Mouse (Mus musculus): ENCODE results near the gene Sdk1.

Gene Sdk1

DNA sequence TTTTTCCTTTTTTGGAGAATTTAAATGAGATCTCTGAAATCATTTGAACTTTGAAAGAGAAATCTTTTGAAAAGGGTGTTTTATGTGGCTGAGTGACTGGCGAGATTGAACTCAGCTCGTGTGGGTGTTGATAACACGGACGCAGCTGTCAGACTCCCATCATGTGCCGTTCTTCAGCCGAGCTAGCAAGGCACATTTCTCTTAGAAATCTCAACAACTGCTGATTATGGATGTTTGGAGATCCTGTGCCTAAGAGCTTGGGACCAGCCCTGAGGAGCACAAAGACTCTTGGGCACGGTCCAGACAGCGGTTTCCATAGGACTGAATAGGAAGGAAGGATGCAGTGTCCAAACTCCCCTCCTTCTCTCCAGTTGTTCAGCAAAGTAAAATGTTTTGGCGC, 648.5 kb downstream of the Sdk1 start:
- no peak for DNase-seq (ENCODE audit: low read depth, low spot score)

DNA sequence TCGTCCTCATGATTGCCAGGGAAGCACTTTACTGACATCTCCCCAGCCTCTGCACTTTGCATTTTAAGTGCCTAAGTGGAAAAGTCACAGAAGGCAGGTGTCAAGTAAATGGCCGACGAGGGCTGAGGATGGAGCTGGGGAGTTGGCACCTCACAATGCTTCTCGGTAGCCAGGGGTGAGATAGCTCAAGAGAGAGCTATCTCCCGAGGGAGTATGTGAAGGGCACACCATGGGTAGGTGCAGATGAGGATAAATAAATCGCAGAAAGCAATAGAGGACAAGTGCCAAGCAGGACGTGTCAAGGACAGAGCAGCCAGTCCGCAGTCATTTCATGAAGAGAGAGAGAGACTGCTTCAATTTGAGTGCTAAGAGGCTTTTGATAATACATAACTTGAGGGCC, 655.1 kb downstream of the Sdk1 start:
- DNase-seq (ENCODE audit: low read depth, low spot score) = no peak

DNA sequence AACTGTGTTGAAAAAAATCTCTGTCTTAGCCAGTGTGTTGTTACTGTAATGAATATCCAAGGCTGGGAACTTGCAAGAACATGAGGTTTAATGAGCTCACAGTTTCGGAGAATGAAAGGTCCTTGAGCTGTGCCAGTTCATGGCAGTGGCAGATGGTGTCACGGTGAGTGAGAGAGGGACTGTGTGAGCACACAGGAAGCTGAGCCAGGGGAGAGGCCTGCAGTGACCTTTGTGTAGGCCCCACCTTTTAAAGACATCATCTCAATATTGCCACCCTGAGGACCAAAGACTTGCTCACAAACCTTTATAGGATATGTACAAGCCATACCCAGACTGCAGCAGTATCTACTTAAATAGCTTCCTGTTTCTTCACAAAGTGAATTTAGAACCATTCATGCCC, 656.2 kb downstream of the Sdk1 start:
- no peak for DNase-seq (ENCODE audit: low read depth, low spot score)

- DNase-seq (ENCODE audit: low read depth, low spot score) = no peak
These were observed 658.5 kb downstream of the Sdk1 start for GRCm38 (mm10) chr5:141899751-141900150.

DNA sequence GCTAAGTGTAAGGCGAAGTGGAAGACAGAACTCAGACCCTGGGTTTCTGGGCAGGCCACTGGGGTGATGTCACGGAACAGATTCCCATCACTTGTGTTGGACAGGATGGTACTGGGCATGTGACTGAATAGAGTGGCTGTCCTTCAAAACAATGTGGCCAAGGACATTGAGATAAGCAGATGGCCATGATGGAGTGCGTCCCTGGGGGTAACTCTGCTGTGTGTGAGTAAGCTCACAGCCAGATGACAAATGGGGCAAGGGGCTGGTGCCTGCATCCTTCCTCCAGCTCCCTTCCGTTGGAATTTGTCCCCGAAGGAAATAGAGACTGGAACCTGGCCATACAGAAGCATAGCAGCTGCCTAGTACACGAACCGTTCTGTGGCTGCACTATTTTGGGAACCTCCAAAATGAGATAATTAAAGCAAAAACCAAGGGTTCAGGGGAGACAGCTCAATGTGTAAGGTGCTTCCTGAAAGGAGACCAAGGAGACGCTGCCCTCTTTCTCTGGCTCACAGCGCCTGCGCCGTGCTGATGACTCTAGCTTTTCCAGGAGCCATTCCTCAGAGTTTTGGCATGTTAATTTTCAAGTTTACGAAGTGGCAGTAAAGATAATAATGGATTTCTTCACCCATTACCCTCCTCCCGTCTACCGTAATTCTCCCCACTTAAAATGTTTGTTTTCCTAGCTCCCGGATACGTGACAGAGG, 661.4 kb downstream of the Sdk1 start:
- no peak for DNase-seq (ENCODE audit: low read depth, low spot score)

DNA sequence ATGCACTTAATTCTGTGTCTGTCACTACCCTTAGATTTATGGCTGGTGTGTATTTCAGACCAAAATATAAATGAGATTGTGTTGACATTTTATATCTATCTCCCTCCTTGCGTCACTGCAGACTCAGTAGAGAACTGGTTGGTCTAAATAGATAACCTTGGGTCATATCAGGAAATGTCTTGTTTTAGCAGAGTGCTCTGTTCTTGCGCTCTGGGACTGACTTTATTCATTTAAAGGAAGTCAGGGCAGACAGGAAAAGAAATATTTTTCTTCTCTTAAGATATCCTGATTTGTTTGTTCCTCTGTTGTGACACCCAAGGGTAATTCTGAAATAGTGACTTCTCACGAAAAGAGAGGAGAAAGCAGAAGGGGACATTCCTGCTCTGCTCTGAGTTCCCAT, 669.2 kb downstream of the Sdk1 start:
- DNase-seq (ENCODE audit: low read depth, low spot score) = no peak

- DNase-seq (ENCODE audit: low read depth, low spot score) = peak; percentile 14
These were observed 669.6 kb downstream of the Sdk1 start for GRCm38 (mm10) chr5:141910886-141911285.

- no peak for DNase-seq (ENCODE audit: low read depth, low spot score)
These were observed 671.6 kb downstream of the Sdk1 start for GRCm38 (mm10) chr5:141912881-141913280.

DNA sequence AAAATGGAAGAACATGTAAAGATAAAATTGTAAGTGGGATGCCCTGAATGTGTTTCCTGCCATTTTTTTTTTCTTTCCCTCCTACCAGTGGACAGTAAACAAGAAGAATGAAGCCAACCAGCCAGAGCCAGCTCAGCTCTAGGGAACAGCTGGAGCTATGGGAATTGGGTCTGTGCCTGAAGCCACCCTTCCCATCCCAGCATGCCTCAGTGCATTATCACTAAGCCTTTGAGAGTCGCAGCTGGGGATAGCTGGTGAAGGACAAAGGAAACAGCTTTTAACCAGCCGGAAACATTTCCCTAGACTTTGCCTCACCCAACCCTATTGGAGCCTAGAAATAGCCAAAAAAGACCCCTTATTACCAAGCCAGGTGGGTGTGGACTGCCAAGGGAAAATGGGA, 675.7 kb downstream of the Sdk1 start:
- DNase-seq (ENCODE audit: low read depth, low spot score) = no peak

DNA sequence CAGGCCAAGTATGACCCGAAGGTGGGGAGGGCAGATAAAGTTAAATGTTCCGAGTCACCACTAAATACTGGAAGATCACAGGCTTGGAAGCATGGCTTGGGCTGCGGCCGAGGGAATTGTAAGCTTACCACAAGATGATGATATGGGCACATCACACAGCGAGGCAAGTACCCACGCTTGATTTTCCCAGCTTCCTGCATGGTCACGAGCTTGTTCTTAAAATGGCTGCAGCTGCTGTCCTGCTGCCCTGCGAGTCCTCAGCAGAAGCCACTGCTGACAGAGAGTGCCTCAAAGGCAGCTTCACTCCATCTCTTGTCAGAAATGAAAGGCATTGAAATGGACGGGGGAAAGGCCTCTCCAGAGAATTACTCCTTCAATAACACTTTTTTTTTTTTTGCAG, 697.7 kb downstream of the Sdk1 start:
- no peak for DNase-seq (ENCODE audit: low read depth, low spot score)

GRCm38 (mm10) chr5:141940636-141941035, 699.3 kb downstream of the Sdk1 start:
- no peak for DNase-seq (ENCODE audit: low read depth, low spot score)

DNA sequence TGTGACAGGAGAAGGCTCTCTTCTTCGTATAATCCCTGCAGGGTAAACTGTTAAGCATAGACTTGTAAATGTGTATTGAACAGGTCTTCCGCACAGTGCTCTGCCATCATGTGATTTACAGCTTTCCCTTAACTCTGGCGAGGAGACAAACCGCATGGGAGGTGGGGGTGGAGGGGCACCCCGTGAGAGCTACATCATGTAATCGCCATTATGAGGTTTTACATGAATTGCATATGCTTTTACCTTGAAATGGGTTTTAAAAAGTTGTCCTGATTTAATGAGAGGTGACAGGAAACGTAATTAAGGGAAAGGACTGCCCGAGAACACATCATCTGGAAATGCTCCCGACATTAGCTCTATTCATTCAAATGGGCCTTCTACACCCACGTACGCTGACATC, 709.5 kb downstream of the Sdk1 start:
- DNase-seq (ENCODE audit: low read depth, low spot score) = no peak

DNA sequence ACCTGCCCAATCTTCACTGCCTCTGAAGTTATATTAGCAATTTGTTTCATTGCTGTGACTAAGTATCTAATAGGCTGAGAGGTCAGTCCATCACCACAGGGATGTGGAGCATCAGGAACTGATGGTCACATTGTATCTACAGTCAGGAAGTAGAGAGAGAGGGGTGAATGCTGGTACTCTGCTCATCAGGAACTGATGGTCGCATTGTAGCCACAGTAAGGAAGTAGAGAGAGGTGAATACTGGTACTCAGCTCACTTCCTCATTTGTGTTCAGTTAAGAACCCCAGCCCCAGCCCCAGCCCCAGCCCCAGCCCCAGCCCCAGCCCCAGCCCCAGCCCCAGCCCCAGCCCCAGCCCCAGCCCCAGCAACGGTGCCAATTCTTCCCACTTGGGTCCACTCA, 711.0 kb downstream of the Sdk1 start:
- no peak for DNase-seq (ENCODE audit: low read depth, low spot score)

DNA sequence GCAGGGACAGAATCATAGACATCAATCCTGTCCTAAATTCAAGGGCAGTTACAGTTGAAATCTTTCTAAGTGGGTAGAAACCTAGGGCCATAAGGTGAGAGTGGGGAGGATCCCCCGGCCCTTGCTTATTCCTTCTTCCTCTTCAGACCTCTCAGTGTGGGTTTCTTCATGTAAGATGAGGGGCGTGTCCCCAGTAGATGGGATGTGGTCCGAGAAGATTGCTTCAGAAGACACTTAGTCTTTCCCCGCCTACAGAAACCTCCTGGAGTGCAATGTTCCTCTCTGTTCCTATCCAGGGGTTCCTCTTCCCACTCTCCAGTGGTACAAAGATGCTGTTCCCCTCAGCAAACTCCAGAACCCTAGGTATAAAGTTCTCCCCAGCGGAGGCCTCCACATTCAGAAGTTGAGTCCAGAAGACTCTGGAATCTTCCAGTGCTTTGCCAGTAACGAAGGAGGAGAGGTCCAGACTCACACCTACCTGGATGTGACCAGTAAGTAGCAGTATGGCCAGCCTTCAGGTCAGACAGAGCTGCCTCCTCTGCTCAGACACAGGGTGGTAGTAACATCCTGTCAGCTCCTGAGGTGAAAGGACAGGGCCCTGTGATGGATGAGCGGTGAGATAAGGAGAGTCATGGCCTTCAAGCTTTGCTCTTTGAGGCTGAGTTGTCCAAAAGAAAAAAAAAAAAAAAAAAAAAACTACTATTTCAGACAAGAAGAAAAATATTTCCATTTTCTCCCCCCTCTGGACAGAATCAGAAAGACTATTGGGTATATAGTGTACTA, 711.6 kb downstream of the Sdk1 start:
- DNase-seq (ENCODE audit: low read depth, low spot score) = no peak

DNA sequence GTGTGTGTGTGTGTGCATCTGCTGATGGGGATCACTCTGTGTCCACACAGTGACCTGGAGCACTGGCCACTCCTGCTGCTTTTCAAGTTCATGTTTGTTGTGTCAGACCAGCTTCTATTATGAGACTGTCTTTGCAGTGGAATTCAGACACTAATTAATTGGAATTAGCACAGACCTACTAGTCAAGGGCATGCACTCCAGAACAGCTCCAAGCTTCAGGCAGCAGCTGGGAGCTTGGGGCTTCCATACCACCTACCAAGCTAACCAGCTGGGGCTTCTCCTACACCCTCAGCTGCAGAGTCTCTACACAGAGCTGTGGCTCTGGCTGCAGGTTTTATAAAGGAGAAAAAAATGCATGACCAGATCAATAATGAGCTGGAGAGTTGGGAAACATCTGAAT, 729.8 kb downstream of the Sdk1 start:
- no peak for DNase-seq (ENCODE audit: low read depth, low spot score)

GRCm38 (mm10) chr5:141979511-141979910, 738.2 kb downstream of the Sdk1 start:
- no peak for DNase-seq (ENCODE audit: low read depth, low spot score)

- DNase-seq (ENCODE audit: low read depth, low spot score) = no peak
These were observed 739.5 kb downstream of the Sdk1 start for GRCm38 (mm10) chr5:141980746-141981145.

- DNase-seq (ENCODE audit: low read depth, low spot score) = no peak
These were observed 743.0 kb downstream of the Sdk1 start for GRCm38 (mm10) chr5:141984322-141984721.

- peak; percentile 72 for DNase-seq (ENCODE audit: low read depth, low spot score)
These were observed 743.7 kb downstream of the Sdk1 start for GRCm38 (mm10) chr5:141985003-141985402.

DNA sequence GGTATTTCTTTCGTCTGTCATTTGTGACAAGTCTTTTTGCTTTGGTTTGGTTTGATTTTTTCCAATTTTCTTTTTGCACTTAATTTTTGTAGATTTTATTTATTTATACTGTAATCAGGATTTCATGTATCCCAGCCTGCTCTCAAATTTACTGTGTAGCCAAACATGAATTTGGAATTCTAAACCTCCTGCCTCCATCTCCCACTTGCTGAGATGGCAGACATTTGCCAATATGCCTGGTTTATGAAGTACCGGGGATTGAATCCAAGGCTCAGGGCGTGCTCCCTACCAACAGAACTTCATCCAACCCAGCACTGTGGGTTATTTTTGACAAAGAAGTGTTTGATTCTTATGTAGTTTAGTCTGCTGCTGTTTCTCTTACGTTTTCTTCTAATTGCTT, 744.3 kb downstream of the Sdk1 start:
- DNase-seq (ENCODE audit: low read depth, low spot score) = no peak

DNA sequence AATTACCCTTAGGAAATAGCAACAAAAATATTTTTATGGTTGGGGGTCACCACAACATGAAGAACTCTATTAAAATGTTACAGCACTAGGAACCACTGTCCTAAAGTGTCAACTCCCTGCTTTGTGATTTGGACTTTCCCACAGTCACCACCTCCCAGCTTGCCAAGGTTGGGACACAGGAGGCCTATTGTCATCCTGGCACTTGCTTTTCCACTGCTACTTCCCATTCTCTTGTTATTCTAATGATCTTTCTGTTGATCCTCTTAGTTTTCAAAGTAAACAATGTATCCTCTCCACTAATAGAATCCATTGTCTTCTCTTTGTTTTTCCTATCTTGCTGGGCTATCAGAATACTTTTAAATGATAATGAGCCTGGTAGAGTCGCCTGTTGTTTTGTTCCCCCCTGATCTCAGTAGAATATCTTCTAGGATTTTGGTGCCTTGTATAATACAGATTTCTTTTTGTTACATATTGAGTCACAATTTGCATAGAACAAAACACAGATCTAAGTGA, 746.1 kb downstream of the Sdk1 start:
- no peak for DNase-seq (ENCODE audit: low read depth, low spot score)

- no peak for DNase-seq (ENCODE audit: low read depth, low spot score)
These were observed 747.4 kb downstream of the Sdk1 start for GRCm38 (mm10) chr5:141988685-141989084.

- no peak for DNase-seq (ENCODE audit: low read depth, low spot score)
These were observed 752.9 kb downstream of the Sdk1 start for GRCm38 (mm10) chr5:141994192-141994591.
